Mouse (Mus musculus): ENCODE measurements at regions not wholly inside any gene's neighbourhood (a gene's known extent, or its start where the extent isn't known, plus 50 kb on each side); places are given as distances from the start of the nearest gene placed in this dataset.

DNA sequence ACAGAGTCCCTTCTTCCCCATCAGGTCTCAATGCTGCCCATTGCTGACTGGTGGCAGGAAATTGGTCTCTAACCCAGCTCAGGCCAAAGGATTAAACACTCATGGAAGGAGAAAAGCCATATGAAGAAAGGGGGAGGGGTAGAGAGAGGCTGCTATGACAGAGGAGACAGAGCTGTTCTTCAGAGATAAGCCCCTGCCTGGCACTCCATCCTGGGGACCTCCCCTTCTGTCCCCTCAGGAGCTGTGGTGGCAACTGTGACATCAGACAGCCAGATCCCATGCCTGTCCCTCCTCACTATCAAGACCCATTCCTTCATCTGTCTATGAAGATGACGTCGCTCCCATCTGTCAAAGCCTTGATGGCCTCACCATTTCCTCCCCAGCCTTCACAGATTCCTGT, 126.6 kb upstream of the Csf3r start:
- TF ChIP-seq POLR2A (IDR thresholded peaks at IDR 0.05; ENCODE audit: borderline replicate concordance, extremely low read depth, insufficient read depth, insufficient read length, poor library complexity, severe bottlenecking) (no peak), CTCF (IDR thresholded peaks at IDR 0.05; ENCODE audit: borderline replicate concordance, extremely low read depth, insufficient read depth, insufficient read length) (no peak)
